Mouse (Mus musculus) layer of hippocampus, postnatal 25 days (tissue): ENCODE results near the gene Cracr2b. TPM values are rescaled to one million over a fixed set of nuclear protein-coding genes. Genes with fewer than 3 reads are reported as not detected.

Source experiments
- total RNA-seq, 2 experiments: library from RNA; stranded (reverse); gene quantifications; 2 replicates each; pipeline ENCODE4 v1.2.3; 2021

Gene Cracr2b
- total RNA-seq, 2 experiments from 2014 or later, result 2.1 to 4.2 TPM

Other genes with a start within 250 kb of the Cracr2b start
- not detected for gene Lmntd2, start 247.0 kb upstream of the Cracr2b start, total RNA-seq
- under 1 TPM; 0.64 to 0.80 TPM for gene Rassf7, start 245.2 kb upstream of the Cracr2b start, total RNA-seq
- 10 to 100 TPM; 67.1 to 71.1 TPM for gene Phrf1, start 232.3 kb upstream of the Cracr2b start, total RNA-seq
- 1 to 10 TPM in 1 of 2 experiments, under 1 TPM in 1; 0.91 to 1.9 TPM for gene Irf7, start 194.6 kb upstream of the Cracr2b start, total RNA-seq
- gene Cdhr5, start 184.3 kb upstream of the Cracr2b start, total RNA-seq, result not detected
- gene Sct, start 182.0 kb upstream of the Cracr2b start, total RNA-seq, result not detected
- gene Drd4, start 169.1 kb upstream of the Cracr2b start, total RNA-seq, result under 1 TPM in 1 of 2 experiments, not detected in 1; 0.12 TPM
- 10 to 100 TPM; 91.3 to 92.6 TPM for gene Deaf1, start 133.4 kb upstream of the Cracr2b start, total RNA-seq
- 10 to 100 TPM; 28.8 to 39.3 TPM for gene Tmem80, start 133.4 kb upstream of the Cracr2b start, total RNA-seq
- gene Eps8l2, start 122.2 kb upstream of the Cracr2b start, total RNA-seq, result 1 to 10 TPM; 4.7 to 6.2 TPM
- 100 to 1,000 TPM; 125 to 154 TPM for gene Taldo1, start 68.9 kb upstream of the Cracr2b start, total RNA-seq
- 10 to 100 TPM; 42.4 to 49.2 TPM for gene Gatd1, start 47.0 kb upstream of the Cracr2b start, total RNA-seq
- gene Cend1, start 31.6 kb upstream of the Cracr2b start, total RNA-seq, result 100 to 1,000 TPM; 286 to 299 TPM
- gene Slc25a22, start 23.2 kb upstream of the Cracr2b start, total RNA-seq, result 100 to 1,000 TPM; 351 to 355 TPM
- gene Pidd1, start 17.1 kb upstream of the Cracr2b start, total RNA-seq, result 1 to 10 TPM in 1 of 2 experiments, under 1 TPM in 1; 0.84 to 2.2 TPM
- 100 to 1,000 TPM; 526 to 589 TPM for gene Rplp2, start 13.7 kb upstream of the Cracr2b start, total RNA-seq
- gene Pnpla2, start 5.9 kb upstream of the Cracr2b start, total RNA-seq, result 10 to 100 TPM; 23.2 to 30.4 TPM
- gene Cd151, start 6.3 kb downstream of the Cracr2b start, total RNA-seq, result 10 to 100 TPM; 25.7 TPM
- gene Polr2l, start 14.0 kb downstream of the Cracr2b start, total RNA-seq, result 10 to 100 TPM; 40.9 to 47.2 TPM
- 10 to 100 TPM; 12.2 to 14.3 TPM for gene Tspan4, start 14.1 kb downstream of the Cracr2b start, total RNA-seq
- gene Chid1, start 78.8 kb downstream of the Cracr2b start, total RNA-seq, result 10 to 100 TPM; 81.3 to 84.0 TPM
- 100 to 1,000 TPM; 238 to 254 TPM for gene Ap2a2, start 101.1 kb downstream of the Cracr2b start, total RNA-seq
- gene Muc6, start 194.2 kb downstream of the Cracr2b start, total RNA-seq, result not detected
- under 1 TPM; 0.20 to 0.54 TPM for gene Muc2, start 229.2 kb downstream of the Cracr2b start, total RNA-seq